Mouse (Mus musculus): ENCODE data around the gene Pip5kl1.

Gene Pip5kl1

GRCm38 (mm10) chr2:32585149-32585714, 10.6 kb downstream of the Pip5kl1 start:
- no peak for DNase-seq (ENCODE audit: low spot score)

GRCm38 (mm10) chr2:32586871-32587351, 12.3 kb downstream of the Pip5kl1 start, which contains the start of gene St6galnac4:
Gene St6galnac4, plus strand, starts transcription at chr2:32587095.
- DNase-seq (ENCODE audit: low spot score) = peak; percentile 80

- no peak for DNase-seq (ENCODE audit: low spot score)
Observed at GRCm38 (mm10) chr2:32587731-32588321, 13.2 kb downstream of the Pip5kl1 start.

GRCm38 (mm10) chr2:32589213-32589795, 14.7 kb downstream of the Pip5kl1 start:
- DNase-seq (ENCODE audit: low spot score) = no peak

- no peak for DNase-seq (ENCODE audit: low spot score)
Observed at GRCm38 (mm10) chr2:32590224-32590623, 15.6 kb downstream of the Pip5kl1 start.

- DNase-seq (ENCODE audit: low spot score) = no peak
Observed at GRCm38 (mm10) chr2:32591249-32591648, 16.7 kb downstream of the Pip5kl1 start.

- no peak for DNase-seq (ENCODE audit: low spot score)
Observed at GRCm38 (mm10) chr2:32596725-32597124, 22.1 kb downstream of the Pip5kl1 start.

GRCm38 (mm10) chr2:32597248-32597647, 22.7 kb downstream of the Pip5kl1 start:
- no peak for DNase-seq (ENCODE audit: low spot score)

GRCm38 (mm10) chr2:32597699-32598098, 23.1 kb downstream of the Pip5kl1 start:
- DNase-seq (ENCODE audit: low spot score) = no peak

GRCm38 (mm10) chr2:32598506-32598905, 23.9 kb downstream of the Pip5kl1 start:
- no peak for DNase-seq (ENCODE audit: low spot score)

- no peak for DNase-seq (ENCODE audit: low spot score)
Observed at GRCm38 (mm10) chr2:32599409-32599808, 24.8 kb downstream of the Pip5kl1 start, which contains the start of gene St6galnac6. Gene St6galnac6, plus strand, starts transcription at chr2:32599709.

GRCm38 (mm10) chr2:32601417-32602065, 26.9 kb downstream of the Pip5kl1 start:
- no peak for DNase-seq (ENCODE audit: low spot score)

GRCm38 (mm10) chr2:32602600-32603054, 28.0 kb downstream of the Pip5kl1 start:
- DNase-seq (ENCODE audit: low spot score) = peak; percentile 75

GRCm38 (mm10) chr2:32604631-32605030, 30.0 kb downstream of the Pip5kl1 start:
- no peak for DNase-seq (ENCODE audit: low spot score)

- DNase-seq (ENCODE audit: low spot score) = no peak
Observed at GRCm38 (mm10) chr2:32606161-32607142, 31.9 kb downstream of the Pip5kl1 start.

- no peak for DNase-seq (ENCODE audit: low spot score)
Observed at GRCm38 (mm10) chr2:32607262-32607947, 32.8 kb downstream of the Pip5kl1 start.

- DNase-seq (ENCODE audit: low spot score) = no peak
Observed at GRCm38 (mm10) chr2:32608141-32608777, 33.7 kb downstream of the Pip5kl1 start.

GRCm38 (mm10) chr2:32608778-32609435, 34.3 kb downstream of the Pip5kl1 start:
- no peak for DNase-seq (ENCODE audit: low spot score)

GRCm38 (mm10) chr2:32610610-32611229, 36.1 kb downstream of the Pip5kl1 start:
- DNase-seq (ENCODE audit: low spot score) = no peak
